Mouse (Mus musculus): ENCODE data around the gene Wwox. TPM values are rescaled to one million over a fixed set of nuclear protein-coding genes. Genes with fewer than 3 reads are reported as not detected.

The Wwox gene
- polyA plus RNA-seq, 1 experiment: not detected

DNA sequence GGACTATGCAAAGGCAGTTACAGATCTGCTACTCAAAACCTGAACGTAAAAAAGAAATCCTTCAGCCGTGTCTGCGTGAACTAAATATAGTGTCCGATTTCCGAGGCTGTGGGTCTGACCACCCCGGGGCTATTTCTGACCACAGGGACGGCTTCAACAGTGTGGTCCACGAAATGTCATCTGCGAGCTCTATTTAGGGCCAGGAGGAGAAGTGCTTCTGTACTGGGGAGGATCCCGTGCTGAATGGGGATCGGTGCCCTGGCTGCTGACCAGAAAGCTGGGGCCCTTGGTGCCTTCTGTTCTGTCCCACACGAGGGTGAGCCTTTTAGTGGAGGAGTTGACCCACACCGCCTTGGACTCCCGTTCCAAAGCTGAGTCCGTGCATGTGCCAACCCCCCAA, 395.3 kb downstream of the Wwox start:
- no peak for TF ChIP-seq POLR2A (IDR thresholded peaks at IDR 0.05; ENCODE audit: insufficient read depth, low read depth, low read length)
- no peak overlapping the region for H3K4me3 ChIP-seq (ENCODE audit: insufficient read depth, low read depth, low read length)
- H3K4me1 ChIP-seq (ENCODE audit: control insufficient read depth, insufficient read depth, low read length): no peaks in the 10 kb centered on the region
- WGBS: 80% methylated on average over 15 of the region's 15 CpGs
- H3K27ac ChIP-seq (ENCODE audit: insufficient read depth, low read depth, low read length): no peak overlapping the region

DNA sequence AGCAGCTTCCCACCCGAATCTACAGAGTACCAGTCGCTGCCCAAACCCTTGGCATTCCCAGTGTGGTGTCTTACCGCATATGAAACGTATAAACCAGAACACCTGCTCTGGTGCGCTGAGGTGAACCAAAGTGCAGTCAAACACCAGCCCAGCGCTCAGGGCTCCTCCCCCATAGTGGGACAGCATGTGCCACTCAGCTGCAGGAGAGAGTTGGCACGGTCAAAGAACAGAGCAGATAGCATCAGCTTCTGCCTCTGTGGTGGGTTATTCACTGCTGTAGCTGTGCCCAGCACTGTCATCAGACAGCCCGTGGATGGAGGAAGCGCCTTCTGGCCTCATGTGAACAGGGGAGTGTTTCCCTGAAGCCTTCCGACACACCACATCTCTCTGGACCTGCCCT, 400.5 kb downstream of the Wwox start:
- no peak for TF ChIP-seq POLR2A (IDR thresholded peaks at IDR 0.05; ENCODE audit: insufficient read depth, low read depth, low read length)
- TF ChIP-seq CTCF (IDR thresholded peaks at IDR 0.05; ENCODE audit: insufficient read depth, low read depth, low read length): no peak
- Histone ChIP-seq H3K4me3 (ENCODE audit: insufficient read depth, low read depth, low read length) (no peak overlapping the region), H3K4me1 (ENCODE audit: control insufficient read depth, insufficient read depth, low read length) (no peaks in the 10 kb centered on the region), H3K27ac (ENCODE audit: insufficient read depth, low read depth, low read length) (no peak overlapping the region)
- 92% methylated on average over 10 of the region's 10 CpGs for WGBS

DNA sequence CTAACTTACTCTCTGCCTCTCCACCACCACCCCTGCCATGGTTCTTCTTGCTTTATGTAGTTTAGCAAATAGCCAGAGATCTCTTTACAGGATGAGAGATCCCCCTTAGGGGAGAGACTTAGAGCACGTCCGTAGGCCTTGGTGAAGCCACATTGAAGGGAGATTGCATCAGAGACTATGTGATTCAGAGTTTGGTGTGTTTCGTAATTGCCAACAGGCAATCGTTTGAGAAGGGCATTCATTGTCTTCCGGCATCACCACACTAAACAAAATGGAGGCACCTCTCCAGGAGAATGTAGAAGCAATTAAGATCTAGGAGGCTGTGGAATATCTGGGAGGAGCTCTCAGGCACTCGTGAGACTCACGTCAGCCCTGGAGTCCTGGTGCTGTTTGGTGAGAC, 408.2 kb downstream of the Wwox start:
- H3K27ac ChIP-seq (ENCODE audit: insufficient read depth, low read depth, low read length): no peak overlapping the region
- WGBS: 95% methylated on average over 7 of the region's 7 CpGs
- no peak overlapping the region for H3K4me3 ChIP-seq (ENCODE audit: insufficient read depth, low read depth, low read length)
- no peaks in the 10 kb centered on the region for H3K4me1 ChIP-seq (ENCODE audit: control insufficient read depth, insufficient read depth, low read length)
- no peak for TF ChIP-seq CTCF (IDR thresholded peaks at IDR 0.05; ENCODE audit: insufficient read depth, low read depth, low read length)
- TF ChIP-seq POLR2A (IDR thresholded peaks at IDR 0.05; ENCODE audit: insufficient read depth, low read depth, low read length): no peak

DNA sequence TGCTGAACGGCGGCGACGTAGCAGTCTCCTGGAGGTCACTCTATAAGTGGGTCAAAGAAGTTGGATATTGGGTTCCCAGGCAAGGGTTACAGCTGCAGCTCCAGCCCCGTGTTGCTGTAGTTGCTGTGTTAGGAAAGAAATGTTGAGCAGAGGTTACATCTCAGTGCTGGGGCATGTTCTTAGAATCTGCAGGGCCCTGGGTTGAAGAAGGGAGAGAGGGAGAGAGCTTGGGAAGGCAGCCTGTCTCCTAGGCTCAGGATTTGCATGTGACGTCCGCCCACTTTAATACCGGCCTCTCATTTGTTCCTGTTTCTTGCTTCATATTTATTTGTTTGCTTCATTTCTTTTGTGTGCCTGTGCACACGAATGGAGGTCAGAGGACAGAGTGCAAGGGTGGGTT, 410.0 kb downstream of the Wwox start:
- Histone ChIP-seq H3K4me1 (ENCODE audit: control insufficient read depth, insufficient read depth, low read length) (peaks cover 3% of the 10 kb centered on the region; the same call in 1 of the 2 replicates), H3K27ac (ENCODE audit: insufficient read depth, low read depth, low read length) (no peak overlapping the region), H3K4me3 (ENCODE audit: insufficient read depth, low read depth, low read length) (no peak overlapping the region)
- TF ChIP-seq POLR2A (IDR thresholded peaks at IDR 0.05; ENCODE audit: insufficient read depth, low read depth, low read length) (no peak), CTCF (IDR thresholded peaks at IDR 0.05; ENCODE audit: insufficient read depth, low read depth, low read length) (no peak)
- WGBS: 76% methylated on average over 9 of the region's 9 CpGs

DNA sequence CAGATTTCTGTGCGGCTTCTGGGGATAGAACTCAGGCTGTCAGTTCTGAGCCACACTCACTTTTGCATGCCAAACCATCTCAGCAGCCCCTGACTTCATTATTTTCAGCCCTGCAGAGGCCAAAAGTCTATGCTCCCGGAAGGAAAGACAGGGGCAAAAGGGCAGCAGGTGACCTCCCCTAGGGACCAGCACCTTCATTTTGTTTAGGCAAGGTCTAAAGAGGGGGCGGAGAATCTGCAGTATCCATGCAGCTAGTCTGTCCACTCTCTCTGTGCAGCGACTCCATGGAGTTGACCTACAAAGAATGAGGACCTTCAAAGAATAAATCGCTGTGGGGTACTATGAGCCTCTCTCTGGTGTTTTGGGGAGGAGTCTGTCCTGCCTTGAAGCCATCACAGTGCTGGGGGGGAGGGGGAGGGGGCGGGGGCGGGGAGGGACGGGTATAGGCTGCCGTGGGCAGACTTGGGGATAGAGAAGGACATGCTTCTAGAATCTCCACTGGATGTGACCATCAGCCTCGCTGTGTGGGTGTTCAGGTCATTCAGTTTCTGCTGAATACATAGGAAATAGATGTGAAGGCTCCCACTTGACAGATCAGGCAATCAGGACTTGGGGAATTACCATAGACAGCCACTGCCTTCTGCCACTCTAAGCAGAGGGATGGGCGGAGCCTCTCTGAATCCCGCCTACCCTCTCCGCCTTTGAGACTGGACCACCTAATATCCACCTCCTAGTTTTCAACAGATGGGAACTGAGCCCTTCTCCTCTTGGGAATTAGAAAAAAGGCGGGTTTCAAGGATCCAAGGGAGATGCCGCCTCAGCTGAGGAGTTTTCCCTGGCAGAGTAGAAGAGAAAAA, 410.8 kb downstream of the Wwox start:
- 48% methylated on average over 15 of the region's 15 CpGs for WGBS
- no peak for TF ChIP-seq POLR2A (IDR thresholded peaks at IDR 0.05; ENCODE audit: insufficient read depth, low read depth, low read length)
- no peak for TF ChIP-seq CTCF (IDR thresholded peaks at IDR 0.05; ENCODE audit: insufficient read depth, low read depth, low read length)
- H3K4me3 ChIP-seq (ENCODE audit: insufficient read depth, low read depth, low read length): no peak overlapping the region
- H3K4me1 ChIP-seq (ENCODE audit: control insufficient read depth, insufficient read depth, low read length): peaks cover 3% of the 10 kb centered on the region; the same call in 1 of the 2 replicates
- no peak overlapping the region for H3K27ac ChIP-seq (ENCODE audit: insufficient read depth, low read depth, low read length)

DNA sequence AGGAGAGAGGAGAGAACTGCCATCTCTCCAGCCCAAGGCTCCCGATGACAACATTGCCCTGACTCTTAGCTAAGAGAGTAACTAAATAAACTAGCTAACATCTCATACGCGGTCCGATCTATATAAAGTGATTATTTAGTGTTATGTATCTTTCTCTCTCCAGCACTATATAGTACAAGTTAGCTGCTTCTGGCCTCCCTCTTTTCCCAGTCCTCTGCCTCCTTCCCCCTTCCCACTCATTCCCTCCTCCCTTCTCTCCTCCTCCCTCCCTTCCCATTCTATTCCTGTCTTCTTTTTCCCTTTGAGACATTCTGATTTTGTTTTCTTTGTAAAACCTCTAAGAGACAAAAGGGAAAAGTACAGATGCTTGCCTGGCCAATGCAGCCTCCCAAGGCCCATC, 414.3 kb downstream of the Wwox start:
- H3K27ac ChIP-seq (ENCODE audit: insufficient read depth, low read depth, low read length): no peak overlapping the region
- TF ChIP-seq CTCF (IDR thresholded peaks at IDR 0.05; ENCODE audit: insufficient read depth, low read depth, low read length) (no peak), POLR2A (IDR thresholded peaks at IDR 0.05; ENCODE audit: insufficient read depth, low read depth, low read length) (no peak)
- WGBS: 82% methylated on average over 4 of the region's 4 CpGs
- peaks cover 3% of the 10 kb centered on the region; the same call in 1 of the 2 replicates for H3K4me1 ChIP-seq (ENCODE audit: control insufficient read depth, insufficient read depth, low read length)
- H3K4me3 ChIP-seq (ENCODE audit: insufficient read depth, low read depth, low read length): no peak overlapping the region

DNA sequence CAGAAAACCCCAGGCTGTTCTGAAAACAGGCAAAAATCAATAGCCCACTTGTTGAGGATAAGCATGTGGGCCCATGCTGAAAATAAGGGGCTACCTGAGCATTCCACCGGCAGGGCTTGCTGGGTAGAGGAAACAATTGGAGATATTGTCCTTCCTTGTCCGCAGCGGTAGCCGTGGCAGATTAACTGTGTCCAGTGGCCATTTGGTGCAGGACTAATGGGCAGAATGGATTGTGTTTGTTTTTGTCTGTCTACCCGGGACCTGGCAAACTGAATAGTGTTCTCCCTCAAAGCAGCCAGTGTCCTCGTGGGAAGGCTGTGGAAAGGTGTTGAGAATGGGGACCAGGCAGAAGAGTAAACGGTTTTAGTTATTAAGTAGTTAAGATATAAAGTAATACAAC, 416.4 kb downstream of the Wwox start:
- Histone ChIP-seq H3K4me3 (ENCODE audit: insufficient read depth, low read depth, low read length) (no peak overlapping the region), H3K4me1 (ENCODE audit: control insufficient read depth, insufficient read depth, low read length) (peaks cover 3% of the 10 kb centered on the region; the same call in 1 of the 2 replicates), H3K27ac (ENCODE audit: insufficient read depth, low read depth, low read length) (no peak overlapping the region)
- WGBS: 56% methylated on average over 7 of the region's 7 CpGs
- TF ChIP-seq POLR2A (IDR thresholded peaks at IDR 0.05; ENCODE audit: insufficient read depth, low read depth, low read length) (no peak), CTCF (IDR thresholded peaks at IDR 0.05; ENCODE audit: insufficient read depth, low read depth, low read length) (no peak)

DNA sequence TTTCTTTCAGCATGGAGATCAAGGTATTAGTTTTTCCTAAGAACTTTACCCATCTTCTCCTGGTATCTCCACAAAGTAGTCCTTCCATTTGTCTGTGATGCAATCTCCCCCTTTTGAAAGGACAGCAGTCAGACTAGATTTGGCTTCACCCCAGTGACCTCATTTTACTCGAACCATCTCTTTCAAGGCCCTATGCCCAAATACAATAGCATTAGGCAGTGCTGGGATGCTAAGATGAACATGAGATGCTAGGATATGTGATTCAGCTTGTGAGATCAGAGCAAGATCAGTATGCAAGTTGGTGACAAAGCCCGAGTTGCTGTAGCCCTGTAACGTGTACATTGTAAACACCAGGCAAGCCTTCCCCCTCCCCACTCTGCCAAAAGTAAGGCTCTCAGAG, 426.5 kb downstream of the Wwox start:
- TF ChIP-seq CTCF (IDR thresholded peaks at IDR 0.05; ENCODE audit: insufficient read depth, low read depth, low read length) (no peak), POLR2A (IDR thresholded peaks at IDR 0.05; ENCODE audit: insufficient read depth, low read depth, low read length) (no peak)
- WGBS: 68% methylated on average over 3 of the region's 3 CpGs
- H3K27ac ChIP-seq (ENCODE audit: insufficient read depth, low read depth, low read length): no peak overlapping the region
- H3K4me1 ChIP-seq (ENCODE audit: control insufficient read depth, insufficient read depth, low read length): no peaks in the 10 kb centered on the region
- H3K4me3 ChIP-seq (ENCODE audit: insufficient read depth, low read depth, low read length): no peak overlapping the region

DNA sequence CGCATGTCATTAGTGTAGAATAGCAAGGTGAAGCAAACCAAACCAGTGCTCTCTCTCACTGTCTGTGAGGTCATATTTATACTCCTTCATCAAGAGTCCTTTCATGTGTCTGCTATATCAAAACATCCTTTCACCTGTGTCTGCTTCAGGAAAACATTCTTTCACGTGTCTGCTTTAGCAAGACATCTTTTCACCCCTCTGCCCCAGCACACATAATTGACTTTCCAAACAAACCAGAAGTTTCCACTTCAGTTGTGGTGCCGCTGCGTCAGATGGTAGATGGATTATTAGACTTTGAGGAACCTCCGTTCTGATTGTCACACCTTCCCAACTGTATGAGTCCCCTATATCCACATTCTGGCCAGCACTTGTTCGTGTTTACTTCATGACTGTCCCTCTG, 429.9 kb downstream of the Wwox start:
- over 99% methylated on average over 6 of the region's 6 CpGs for WGBS
- Histone ChIP-seq H3K4me3 (ENCODE audit: insufficient read depth, low read depth, low read length) (no peak overlapping the region), H3K4me1 (ENCODE audit: control insufficient read depth, insufficient read depth, low read length) (0 out of 2 replicates have a peak, but pooled peaks cover 2% of the 10 kb centered on the region), H3K27ac (ENCODE audit: insufficient read depth, low read depth, low read length) (no peak overlapping the region)
- TF ChIP-seq POLR2A (IDR thresholded peaks at IDR 0.05; ENCODE audit: insufficient read depth, low read depth, low read length) (no peak), CTCF (IDR thresholded peaks at IDR 0.05; ENCODE audit: insufficient read depth, low read depth, low read length) (no peak)
